Mouse (Mus musculus): Measurements from ENCODE around the gene Olfr3. TPM values are rescaled to one million over a fixed set of nuclear protein-coding genes. Genes with fewer than 3 reads are reported as not detected.

The Olfr3 gene
- not detected in 2 replicates for polyA plus RNA-seq (2015; fragmentation: Nextera tagmentation; extraction: Ambion mirVana)

GRCm38 (mm10) chr2:36816932-36817331 lies at the start of gene Olfr3:
Olfr3 (minus strand) TSS chr2:36817032.
- Histone ChIP-seq H3K36me3 (ENCODE audit: control insufficient read depth, insufficient read depth) (no peaks in the 10 kb centered on the region), H3K4me2 (replicated peaks; ENCODE audit: low read depth) (no peak within 1 kb of the TSS), H3K27me3 (replicated peaks; ENCODE audit: control insufficient read depth, insufficient read depth, low read length) (no peaks in the 10 kb centered on the region), H3K27ac (ENCODE audit: low read depth, low read length) (no peak within 1 kb of the TSS), H3K4me1 (replicated peaks; ENCODE audit: control insufficient read depth, insufficient read depth, low read length) (no peaks in the 10 kb centered on the region), H3K9me3 (ENCODE audit: control insufficient read depth) (no peaks in the 10 kb centered on the region), H3K4me3 (ENCODE audit: low read depth, low read length) (no peak within 1 kb of the TSS), H3K9ac (ENCODE audit: low read depth, low read length) (no peak within 1 kb of the TSS)
- WGBS: 67% methylated on average over 1 of the region's 1 CpGs
- no peak for ATAC-seq
- no peak for TF ChIP-seq CTCF (IDR thresholded peaks at IDR 0.05; ENCODE audit: low read depth)

DNA sequence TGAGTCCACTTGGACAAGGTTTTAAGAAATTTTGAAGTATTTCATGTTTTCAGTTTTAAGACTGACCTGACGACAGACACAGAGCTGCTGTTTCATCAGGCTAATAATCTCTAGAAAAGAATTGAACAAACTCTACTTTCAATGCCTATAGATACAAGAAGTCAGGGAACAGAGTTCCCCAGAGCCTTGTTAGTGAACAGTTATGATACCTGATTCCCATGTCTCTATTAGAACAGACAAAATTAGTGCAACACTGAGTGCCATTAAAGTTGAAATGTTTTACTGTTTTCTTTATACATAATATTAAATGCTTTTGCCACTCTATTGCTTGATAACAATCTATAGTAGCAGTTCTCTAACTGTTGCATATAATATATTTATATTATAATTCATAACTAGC lies 45.7 kb upstream of the Olfr3 start, which contains the start of gene Olfr351:
TSS of gene Olfr351 (minus strand) at position 101 of the 400 bp plus-strand sequence.
- Histone ChIP-seq H3K4me3 (ENCODE audit: low read depth, low read length) (no peak within 1 kb of the TSS), H3K9me3 (ENCODE audit: control insufficient read depth) (no peaks in the 10 kb centered on the region), H3K4me1 (replicated peaks; ENCODE audit: control insufficient read depth, insufficient read depth, low read length) (no peaks in the 10 kb centered on the region), H3K9ac (ENCODE audit: low read depth, low read length) (no peak within 1 kb of the TSS), H3K27me3 (replicated peaks; ENCODE audit: control insufficient read depth, insufficient read depth, low read length) (no peaks in the 10 kb centered on the region), H3K36me3 (ENCODE audit: control insufficient read depth, insufficient read depth) (no peaks in the 10 kb centered on the region), H3K4me2 (replicated peaks; ENCODE audit: low read depth) (no peak within 1 kb of the TSS), H3K27ac (ENCODE audit: low read depth, low read length) (no peak within 1 kb of the TSS)
- WGBS: 88% methylated on average over 1 of the region's 1 CpGs
- no peak for TF ChIP-seq CTCF (IDR thresholded peaks at IDR 0.05; ENCODE audit: low read depth)
- ATAC-seq: no peak

GRCm38 (mm10) chr2:36846010-36846409 lies 29.2 kb upstream of the Olfr3 start, which contains the start of gene Olfr350:
Olfr350 (plus strand) TSS chr2:36846310.
- H3K4me3 ChIP-seq (ENCODE audit: low read depth, low read length): no peak within 1 kb of the TSS
- H3K27ac ChIP-seq (ENCODE audit: low read depth, low read length): no peak within 1 kb of the TSS
- H3K4me1 ChIP-seq (replicated peaks; ENCODE audit: control insufficient read depth, insufficient read depth, low read length): no peaks in the 10 kb centered on the region
- no peaks in the 10 kb centered on the region for H3K27me3 ChIP-seq (replicated peaks; ENCODE audit: control insufficient read depth, insufficient read depth, low read length)
- no peaks in the 10 kb centered on the region for H3K9me3 ChIP-seq (ENCODE audit: control insufficient read depth)
- no peaks in the 10 kb centered on the region for H3K36me3 ChIP-seq (ENCODE audit: control insufficient read depth, insufficient read depth)
- WGBS: 85% methylated on average over 1 of the region's 1 CpGs
- no peak for ATAC-seq
- no peak within 1 kb of the TSS for H3K9ac ChIP-seq (ENCODE audit: low read depth, low read length)
- no peak within 1 kb of the TSS for H3K4me2 ChIP-seq (replicated peaks; ENCODE audit: low read depth)
- TF ChIP-seq CTCF (IDR thresholded peaks at IDR 0.05; ENCODE audit: low read depth): no peak

DNA sequence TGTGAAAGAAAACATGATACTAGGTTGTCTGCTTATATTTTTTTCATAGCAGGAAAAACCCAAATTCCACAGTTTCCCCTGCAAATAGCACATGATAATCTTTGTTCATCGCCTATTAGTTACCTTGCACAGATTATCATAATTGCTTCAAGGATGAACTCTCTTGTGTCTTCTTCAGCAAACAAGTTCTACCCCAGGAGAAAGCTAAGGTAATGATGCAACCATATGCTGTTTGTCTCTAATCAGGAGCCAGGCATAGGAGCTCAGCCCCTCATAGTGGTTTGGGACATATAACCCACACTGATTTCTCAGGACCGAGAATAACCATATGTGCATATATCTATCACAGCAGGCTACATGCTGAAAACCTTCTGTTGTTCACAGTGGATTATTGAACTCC lies 26.6 kb downstream of the Olfr3 start, which contains the start of gene Olfr50:
TSS of gene Olfr50 (plus strand) at position 301 of the 400 bp plus-strand sequence.
- H3K27ac ChIP-seq (ENCODE audit: low read depth, low read length): no peak within 1 kb of the TSS
- no peaks in the 10 kb centered on the region for H3K4me1 ChIP-seq (replicated peaks; ENCODE audit: control insufficient read depth, insufficient read depth, low read length)
- H3K36me3 ChIP-seq (ENCODE audit: control insufficient read depth, insufficient read depth): no peaks in the 10 kb centered on the region
- H3K27me3 ChIP-seq (replicated peaks; ENCODE audit: control insufficient read depth, insufficient read depth, low read length): no peaks in the 10 kb centered on the region
- H3K9me3 ChIP-seq (ENCODE audit: control insufficient read depth): no peaks in the 10 kb centered on the region
- TF ChIP-seq CTCF (IDR thresholded peaks at IDR 0.05; ENCODE audit: low read depth): no peak
- no peak for ATAC-seq
- WGBS: 81% methylated on average over 2 of the region's 2 CpGs
- H3K4me3 ChIP-seq (ENCODE audit: low read depth, low read length): no peak within 1 kb of the TSS
- H3K4me2 ChIP-seq (replicated peaks; ENCODE audit: low read depth): no peak within 1 kb of the TSS
- no peak within 1 kb of the TSS for H3K9ac ChIP-seq (ENCODE audit: low read depth, low read length)

DNA sequence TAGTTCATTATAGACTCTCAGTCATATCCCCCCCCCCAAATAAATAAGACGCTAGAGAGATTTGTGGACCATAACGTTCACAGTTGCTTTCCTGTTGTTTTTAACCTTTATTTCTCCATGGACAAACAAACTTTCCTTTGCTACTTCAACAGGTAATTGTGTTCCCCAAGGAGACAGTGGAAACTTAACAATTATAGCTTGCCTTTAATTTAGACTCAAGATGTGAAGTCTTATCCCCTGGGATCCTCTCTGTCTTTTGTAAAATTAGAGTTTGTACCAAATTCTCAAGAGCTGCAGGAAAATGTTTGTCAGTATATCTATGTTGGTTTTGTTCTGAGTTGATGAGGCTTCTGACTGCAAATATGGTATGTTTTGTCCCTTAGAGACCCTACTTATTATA lies 32.9 kb downstream of the Olfr3 start, which contains the start of gene Olfr348:
TSS of gene Olfr348 (plus strand) at position 301 of the 400 bp plus-strand sequence.
- Histone ChIP-seq H3K27ac (ENCODE audit: low read depth, low read length) (no peak within 1 kb of the TSS), H3K4me3 (ENCODE audit: low read depth, low read length) (no peak within 1 kb of the TSS), H3K36me3 (ENCODE audit: control insufficient read depth, insufficient read depth) (no peaks in the 10 kb centered on the region), H3K4me1 (replicated peaks; ENCODE audit: control insufficient read depth, insufficient read depth, low read length) (no peaks in the 10 kb centered on the region), H3K9ac (ENCODE audit: low read depth, low read length) (no peak within 1 kb of the TSS), H3K4me2 (replicated peaks; ENCODE audit: low read depth) (no peak within 1 kb of the TSS), H3K9me3 (ENCODE audit: control insufficient read depth) (no peaks in the 10 kb centered on the region), H3K27me3 (replicated peaks; ENCODE audit: control insufficient read depth, insufficient read depth, low read length) (no peaks in the 10 kb centered on the region)
- ATAC-seq: no peak
- 70% methylated on average over 2 of the region's 2 CpGs for whole genome bisulfite sequencing
- TF ChIP-seq CTCF (IDR thresholded peaks at IDR 0.05; ENCODE audit: low read depth): no peak

Other genes with a start within 250 kb of the Olfr3 start
- gene Olfr345, start 177.0 kb downstream of the Olfr3 start, polyA plus RNA-seq (2015; fragmentation: Nextera tagmentation; extraction: Ambion mirVana): not detected in 2 replicates
- gene Olfr346, start 131.2 kb downstream of the Olfr3 start, polyA plus RNA-seq (2015; fragmentation: Nextera tagmentation; extraction: Ambion mirVana): not detected in 2 replicates
- gene Olfr347, start 85.1 kb downstream of the Olfr3 start, polyA plus RNA-seq (2015; fragmentation: Nextera tagmentation; extraction: Ambion mirVana): not detected in 2 replicates
- not detected in 2 replicates for gene Olfr348, start 32.8 kb downstream of the Olfr3 start, polyA plus RNA-seq (2015; fragmentation: Nextera tagmentation; extraction: Ambion mirVana)
- gene Olfr50, start 26.5 kb downstream of the Olfr3 start, polyA plus RNA-seq (2015; fragmentation: Nextera tagmentation; extraction: Ambion mirVana): not detected in 2 replicates
- not detected in 2 replicates for gene Olfr350, start 29.3 kb upstream of the Olfr3 start, polyA plus RNA-seq (2015; fragmentation: Nextera tagmentation; extraction: Ambion mirVana)
- gene Olfr351, start 45.6 kb upstream of the Olfr3 start, polyA plus RNA-seq (2015; fragmentation: Nextera tagmentation; extraction: Ambion mirVana): not detected in 2 replicates
- gene Olfr352, start 51.4 kb upstream of the Olfr3 start, polyA plus RNA-seq (2015; fragmentation: Nextera tagmentation; extraction: Ambion mirVana): not detected in 2 replicates
- not detected in 2 replicates for gene Olfr353, start 75.9 kb upstream of the Olfr3 start, polyA plus RNA-seq (2015; fragmentation: Nextera tagmentation; extraction: Ambion mirVana)
- not detected in 2 replicates for gene Olfr354, start 88.6 kb upstream of the Olfr3 start, polyA plus RNA-seq (2015; fragmentation: Nextera tagmentation; extraction: Ambion mirVana)
- gene Olfr355, start 111.9 kb upstream of the Olfr3 start, polyA plus RNA-seq (2015; fragmentation: Nextera tagmentation; extraction: Ambion mirVana): not detected in 2 replicates
- not detected in 2 replicates for gene Olfr356, start 120.1 kb upstream of the Olfr3 start, polyA plus RNA-seq (2015; fragmentation: Nextera tagmentation; extraction: Ambion mirVana)
- gene Olfr357, start 176.8 kb upstream of the Olfr3 start, polyA plus RNA-seq (2015; fragmentation: Nextera tagmentation; extraction: Ambion mirVana): not detected in 2 replicates
- not detected in 2 replicates for gene Olfr358, start 192.3 kb upstream of the Olfr3 start, polyA plus RNA-seq (2015; fragmentation: Nextera tagmentation; extraction: Ambion mirVana)
- gene Olfr360, start 248.7 kb upstream of the Olfr3 start, polyA plus RNA-seq (2015; fragmentation: Nextera tagmentation; extraction: Ambion mirVana): not detected in 2 replicates

Measured in intestine, postnatal 0 days (tissue).